Mouse (Mus musculus): ENCODE measurements around the gene Trim47. TPM values are rescaled to one million over a fixed set of nuclear protein-coding genes. Genes with fewer than 3 reads are reported as not detected.

Trim47 gene
- polyA plus RNA-seq, 1 experiment from 2014 or later = 3.4 TPM

Other genes starting within 250 kb of the Trim47 start
- gene Smim5, start 227.2 kb downstream of the Trim47 start, polyA plus RNA-seq (2015; fragmentation: Nextera tagmentation; extraction: Ambion mirVana) = 0.97 and 1.4 TPM in 2 replicates
- gene Smim6, start 215.2 kb downstream of the Trim47 start, polyA plus RNA-seq (2015; fragmentation: Nextera tagmentation; extraction: Ambion mirVana) = 0.84 and 0.93 TPM in 2 replicates
- 52.7 and 53.8 TPM in 2 replicates for gene Sap30bp, start 193.9 kb downstream of the Trim47 start, polyA plus RNA-seq (2015; fragmentation: Nextera tagmentation; extraction: Ambion mirVana)
- 28.3 and 29.2 TPM in 2 replicates for gene Recql5, start 193.7 kb downstream of the Trim47 start, polyA plus RNA-seq (2015; fragmentation: Nextera tagmentation; extraction: Ambion mirVana)
- gene Itgb4, start 152.5 kb downstream of the Trim47 start, polyA plus RNA-seq (2015; fragmentation: Nextera tagmentation; extraction: Ambion mirVana) = 0.15 and 0.43 TPM in 2 replicates
- gene Galk1, start 114.5 kb downstream of the Trim47 start, polyA plus RNA-seq (2015; fragmentation: Nextera tagmentation; extraction: Ambion mirVana) = 49.2 and 58.9 TPM in 2 replicates
- gene H3f3b, start 99.2 kb downstream of the Trim47 start, polyA plus RNA-seq (2015; fragmentation: Nextera tagmentation; extraction: Ambion mirVana) = 2,611 and 2,977 TPM in 2 replicates
- gene Unk, start 96.9 kb downstream of the Trim47 start, polyA plus RNA-seq (2015; fragmentation: Nextera tagmentation; extraction: Ambion mirVana) = 41.1 and 43.7 TPM in 2 replicates
- gene Unc13d, start 49.2 kb downstream of the Trim47 start, polyA plus RNA-seq (2015; fragmentation: Nextera tagmentation; extraction: Ambion mirVana) = 1.2 TPM in 2 replicates
- gene Wbp2, start 40.2 kb downstream of the Trim47 start, polyA plus RNA-seq (2015; fragmentation: Nextera tagmentation; extraction: Ambion mirVana) = 128 and 132 TPM in 2 replicates
- 1.3 and 1.8 TPM in 2 replicates for gene Trim65, start 3.9 kb upstream of the Trim47 start, polyA plus RNA-seq (2015; fragmentation: Nextera tagmentation; extraction: Ambion mirVana)
- 76.2 and 78.3 TPM in 2 replicates for gene Mrpl38, start 11.7 kb upstream of the Trim47 start, polyA plus RNA-seq (2015; fragmentation: Nextera tagmentation; extraction: Ambion mirVana)
- gene Fbf1, start 41.0 kb upstream of the Trim47 start, polyA plus RNA-seq (2015; fragmentation: Nextera tagmentation; extraction: Ambion mirVana) = 69.1 and 76.5 TPM in 2 replicates
- 78.4 and 88.2 TPM in 2 replicates for gene Ten1, start 71.6 kb upstream of the Trim47 start, polyA plus RNA-seq (2015; fragmentation: Nextera tagmentation; extraction: Ambion mirVana)
- gene Acox1, start 71.8 kb upstream of the Trim47 start, polyA plus RNA-seq (2015; fragmentation: Nextera tagmentation; extraction: Ambion mirVana) = 50.3 and 51.0 TPM in 2 replicates
- gene Evpl, start 110.9 kb upstream of the Trim47 start, polyA plus RNA-seq (2015; fragmentation: Nextera tagmentation; extraction: Ambion mirVana) = 0.28 and 0.30 TPM in 2 replicates
- 63.4 and 68.5 TPM in 2 replicates for gene Srp68, start 147.0 kb upstream of the Trim47 start, polyA plus RNA-seq (2015; fragmentation: Nextera tagmentation; extraction: Ambion mirVana)
- gene Galr2, start 153.7 kb upstream of the Trim47 start, polyA plus RNA-seq (2015; fragmentation: Nextera tagmentation; extraction: Ambion mirVana) = 0.22 and 0.26 TPM in 2 replicates
- 92.0 and 104 TPM in 2 replicates for gene Exoc7, start 180.0 kb upstream of the Trim47 start, polyA plus RNA-seq (2015; fragmentation: Nextera tagmentation; extraction: Ambion mirVana)
- 6.2 and 12.4 TPM in 2 replicates for gene Foxj1, start 208.2 kb upstream of the Trim47 start, polyA plus RNA-seq (2015; fragmentation: Nextera tagmentation; extraction: Ambion mirVana)